Mouse (Mus musculus) colon, adult 2 months (tissue): ENCODE data around the gene Trip4. TPM values are rescaled to one million over a fixed set of nuclear protein-coding genes. Genes with fewer than 3 reads are reported as not detected.

Experiments
- polyA plus RNA-seq: library from polyadenylated mRNA; depleted of rRNA; stranded (reverse); fragments of >200 nt; gene quantifications from 2 replicates; pipeline ENCODE4 v1.2.3, GENCODE M21; 2012; rRNA removed

The Trip4 gene
- 3.5 and 4.5 TPM in 2 replicates for polyA plus RNA-seq

DNA sequence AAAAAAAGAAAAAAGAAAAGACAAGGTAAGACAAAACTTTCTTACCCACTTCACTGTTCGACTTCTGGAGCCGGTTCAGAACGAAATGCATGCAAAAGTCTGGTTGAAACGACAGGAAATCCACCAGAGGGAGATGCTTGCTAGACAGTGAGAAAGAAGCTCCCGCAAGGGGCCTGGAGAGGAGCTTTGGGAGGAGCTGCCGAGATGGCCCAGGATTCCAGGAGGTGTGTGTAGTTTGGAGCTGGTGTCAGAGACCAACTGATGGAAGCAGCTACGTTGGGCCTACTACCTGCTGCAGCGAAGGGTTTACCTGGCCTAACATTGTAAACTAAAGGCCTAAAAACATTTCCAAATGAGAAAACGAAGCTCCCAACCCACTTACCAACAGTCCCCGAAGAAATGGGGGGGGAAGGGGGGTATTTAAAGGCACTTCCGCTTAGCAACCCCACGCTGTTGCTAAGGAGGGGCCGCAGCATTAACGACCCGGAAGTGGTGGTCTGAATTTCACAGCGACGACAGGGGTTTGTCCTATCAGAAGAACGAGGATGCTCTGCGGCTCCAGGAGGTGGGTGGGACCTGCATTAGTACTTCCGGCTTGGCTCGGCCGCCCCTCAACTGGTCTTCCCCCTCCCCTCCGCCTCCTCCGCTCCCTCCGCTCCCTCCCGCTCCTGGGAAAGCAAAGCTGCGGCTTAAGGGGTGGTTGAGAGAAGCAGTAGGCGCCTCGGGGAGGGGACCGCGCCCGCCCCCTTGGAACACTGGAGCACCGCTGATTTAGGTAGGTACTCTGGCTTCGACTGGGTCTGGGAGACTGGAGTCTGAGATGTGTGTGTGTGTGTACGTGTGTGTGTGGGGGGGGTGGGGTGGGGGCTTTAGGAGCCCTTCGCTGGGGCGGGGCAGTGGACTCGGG, at the start of gene Trip4, which contains the start of gene Csnk1g1:
Gene Trip4 (minus strand): TSS at position 401 of the 907 bp plus-strand sequence.
Gene Csnk1g1 (plus strand): TSS at position 531 of the 907 bp plus-strand sequence.

DNA sequence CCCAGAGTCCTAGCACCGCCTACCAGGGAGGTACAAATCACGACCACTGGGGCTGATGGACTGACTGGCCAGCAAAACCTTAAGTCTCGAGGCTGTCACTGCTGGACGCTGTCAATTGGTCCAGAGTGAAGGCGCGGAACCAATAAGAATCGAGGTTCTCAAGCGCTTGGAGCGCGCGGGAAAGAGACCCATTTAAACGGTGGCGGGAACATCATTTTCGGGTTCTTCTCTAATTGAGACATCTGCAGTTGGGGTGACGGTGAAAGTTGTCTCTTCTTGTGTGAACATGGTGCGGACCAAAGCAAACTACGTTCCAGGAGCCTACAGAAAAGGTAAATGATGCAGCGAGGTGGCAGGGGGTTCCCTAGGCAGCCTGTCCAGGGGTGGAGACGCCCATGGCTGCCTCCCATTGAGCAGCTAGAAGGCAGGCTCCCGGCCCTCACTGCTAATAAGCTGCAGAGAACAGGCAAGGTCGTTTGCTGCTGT, 18.4 kb downstream of the Trip4 start, which contains the start of gene Pclaf:
Gene Pclaf (plus strand): TSS at position 95 of the 486 bp plus-strand sequence.

DNA sequence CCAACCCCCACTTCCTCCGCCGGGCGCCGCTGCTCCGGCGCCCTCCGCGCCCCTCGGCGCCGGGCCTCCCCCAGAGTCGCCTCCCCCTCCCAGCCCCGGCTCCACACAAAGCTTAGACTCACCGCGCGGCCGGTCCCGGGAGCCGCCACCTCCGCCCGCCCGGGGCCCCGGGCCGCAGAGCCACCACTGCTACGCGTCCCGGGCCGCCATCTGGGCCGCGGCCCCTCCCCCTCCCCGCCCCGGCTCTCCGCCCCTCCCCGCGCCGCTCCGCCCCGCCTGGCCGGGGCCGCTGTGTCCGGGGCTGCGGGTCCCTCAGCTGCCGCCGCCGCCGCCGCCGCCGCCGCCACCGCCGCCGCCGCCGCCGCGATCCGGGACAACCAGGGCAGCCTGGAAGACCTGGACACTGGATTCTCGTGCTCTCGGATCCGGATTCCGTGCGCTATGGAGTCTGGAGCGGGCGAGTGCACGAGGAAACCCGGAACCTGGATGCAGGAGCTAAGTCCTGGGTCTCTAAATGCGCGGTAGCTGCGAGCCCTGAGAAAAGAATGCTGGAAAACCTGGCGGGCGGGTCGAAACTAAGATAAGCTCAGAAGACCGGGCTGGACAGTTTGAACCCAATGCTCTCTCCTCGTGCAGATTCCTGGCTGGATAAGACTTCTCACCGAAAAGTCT, 81.1 kb downstream of the Trip4 start, which contains the start of gene Zfp609:
Gene Zfp609 (minus strand): TSS at position 221 of the 672 bp plus-strand sequence.

Other genes starting within 250 kb of the Trip4 start
- gene Oaz2, start 240.8 kb downstream of the Trip4 start, polyA plus RNA-seq = 82.2 and 94.7 TPM in 2 replicates
- gene Zfp609, start 81.2 kb downstream of the Trip4 start, polyA plus RNA-seq = 5.9 and 9.5 TPM in 2 replicates
- gene Pclaf, start 18.6 kb downstream of the Trip4 start, polyA plus RNA-seq = 1.5 and 1.9 TPM in 2 replicates
- gene Csnk1g1, start 130 bp upstream of the Trip4 start, polyA plus RNA-seq = 3.9 TPM in 2 replicates
- gene Ppib, start 151.4 kb upstream of the Trip4 start, polyA plus RNA-seq = 180 and 204 TPM in 2 replicates
- 1.4 TPM in 2 replicates for gene Snx22, start 160.9 kb upstream of the Trip4 start, polyA plus RNA-seq
- gene Snx1, start 217.8 kb upstream of the Trip4 start, polyA plus RNA-seq = 56.8 and 61.2 TPM in 2 replicates
- gene Ciao2a, start 217.8 kb upstream of the Trip4 start, polyA plus RNA-seq = 10.3 and 12.2 TPM in 2 replicates
- gene Dapk2, start 249.4 kb upstream of the Trip4 start, polyA plus RNA-seq = 16.4 and 20.5 TPM in 2 replicates